Mouse (Mus musculus): ENCODE measurements at regions not wholly inside any gene's neighbourhood (a gene's known extent, or its start where the extent isn't known, plus 50 kb on each side); places are given as distances from the start of the nearest gene placed in this dataset.

DNA sequence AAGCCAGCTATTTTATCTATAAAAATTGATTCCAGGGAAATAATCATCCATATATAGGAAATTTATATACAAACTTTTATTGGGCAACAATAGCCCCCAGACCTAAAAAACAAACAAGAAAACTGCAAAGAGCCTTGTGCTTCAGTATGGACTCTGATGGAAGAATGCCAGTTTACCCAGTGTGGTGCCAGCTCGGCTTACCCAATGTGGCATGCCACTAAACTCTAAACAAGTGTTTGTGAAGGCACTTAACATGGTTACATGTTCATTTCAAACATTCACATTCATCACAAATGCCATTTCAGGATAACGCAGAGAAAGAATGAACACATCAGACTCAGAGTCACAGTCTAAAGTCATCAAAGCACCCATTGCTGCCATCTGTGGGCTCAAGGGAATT lies 93.0 kb upstream of the Irx6 start:
- no peak for TF ChIP-seq CTCF (IDR thresholded peaks at IDR 0.05; ENCODE audit: control insufficient read depth, insufficient read depth, insufficient replicate concordance, low read depth, low read length)
- no peak for TF ChIP-seq POLR2A (IDR thresholded peaks at IDR 0.05; ENCODE audit: control insufficient read depth, low read depth, low read length)
